Mouse (Mus musculus): Measurements from ENCODE around the gene Plscr3. TPM values are rescaled to one million over a fixed set of nuclear protein-coding genes. Genes with fewer than 3 reads are reported as not detected.

Plscr3 gene
- polyA plus RNA-seq, 1 experiment from 2014 or later, result 28.0 TPM

GRCm38 (mm10) chr11:69804972-69805909 lies 40.9 kb upstream of the Plscr3 start, which contains the start of gene Tmem102:
Gene Tmem102 (minus strand): TSS chr11:69805624.
- Histone ChIP-seq H3K4me2 (peak within 1 kb of the TSS; percentile 77), H3K4me3 (replicated peaks) (peak within 1 kb of the TSS; percentile 57), H3K27ac (no peak within 1 kb of the TSS), H3K9ac (0 out of 2 replicates have a peak within 1 kb of the TSS, but pooled peaks have one; percentile 54), H3K4me1 (replicated peaks) (peaks cover 55% of the 10 kb centered on the region), H3K36me3 (no peaks in the 10 kb centered on the region), H3K9me3 (replicated peaks) (no peaks in the 10 kb centered on the region), H3K27me3 (peaks cover 84% of the 10 kb centered on the region)
- DNase-seq, result no peak
- ATAC-seq (ENCODE audit: low read depth), result no peak
- WGBS (ENCODE audit: insufficient replicate concordance), result 20% methylated on average over 29 of the region's 29 CpGs

GRCm38 (mm10) chr11:69806378-69806777 lies 39.8 kb upstream of the Plscr3 start:
- H3K27me3 ChIP-seq, result peaks cover 82% of the 10 kb centered on the region
- peaks cover 44% of the 10 kb centered on the region for H3K4me1 ChIP-seq (replicated peaks)
- H3K4me2 ChIP-seq, result no peak overlapping the region
- no peaks in the 10 kb centered on the region for H3K36me3 ChIP-seq
- H3K27ac ChIP-seq, result no peak overlapping the region
- no peak for ATAC-seq (ENCODE audit: low read depth)
- DNase-seq, result no peak
- no peak overlapping the region for H3K4me3 ChIP-seq (replicated peaks)
- H3K9ac ChIP-seq, result no peak overlapping the region
- no peaks in the 10 kb centered on the region for H3K9me3 ChIP-seq (replicated peaks)
- WGBS (ENCODE audit: insufficient replicate concordance), result 77% methylated on average over 4 of the region's 4 CpGs

- Histone ChIP-seq H3K9ac (no peak overlapping the region), H3K4me3 (replicated peaks) (no peak overlapping the region), H3K4me1 (replicated peaks) (peaks cover 31% of the 10 kb centered on the region), H3K9me3 (replicated peaks) (no peaks in the 10 kb centered on the region), H3K36me3 (no peaks in the 10 kb centered on the region), H3K27me3 (peaks cover 77% of the 10 kb centered on the region), H3K27ac (no peak overlapping the region), H3K4me2 (no peak overlapping the region)
- WGBS (ENCODE audit: insufficient replicate concordance), result 72% methylated on average over 2 of the region's 2 CpGs
- DNase-seq (no peak), ATAC-seq (ENCODE audit: low read depth) (no peak)
Measured at GRCm38 (mm10) chr11:69807641-69808040, 38.5 kb upstream of the Plscr3 start.

- peaks cover 60% of the 10 kb centered on the region for H3K27me3 ChIP-seq
- no peaks in the 10 kb centered on the region for H3K9me3 ChIP-seq (replicated peaks)
- no peak overlapping the region for H3K9ac ChIP-seq
- no peak for DNase-seq
- H3K4me3 ChIP-seq (replicated peaks), result no peak overlapping the region
- no peak for ATAC-seq (ENCODE audit: low read depth)
- peaks cover 5% of the 10 kb centered on the region for H3K4me1 ChIP-seq (replicated peaks)
- no peak overlapping the region for H3K4me2 ChIP-seq
- H3K36me3 ChIP-seq, result no peaks in the 10 kb centered on the region
- no peak overlapping the region for H3K27ac ChIP-seq
Measured at GRCm38 (mm10) chr11:69810280-69810679, 35.9 kb upstream of the Plscr3 start.

- H3K4me1 ChIP-seq (replicated peaks), result no peaks in the 10 kb centered on the region
- H3K27me3 ChIP-seq, result peaks cover 36% of the 10 kb centered on the region
- ATAC-seq (ENCODE audit: low read depth), result no peak
- H3K4me3 ChIP-seq (replicated peaks), result no peak within 1 kb of the TSS
- no peak within 1 kb of the TSS for H3K9ac ChIP-seq
- no peak within 1 kb of the TSS for H3K27ac ChIP-seq
- no peaks in the 10 kb centered on the region; the same call in 1 of the 2 replicates for H3K9me3 ChIP-seq (replicated peaks)
- WGBS (ENCODE audit: insufficient replicate concordance), result 59% methylated on average over 10 of the region's 10 CpGs
- DNase-seq, result no peak
- no peaks in the 10 kb centered on the region for H3K36me3 ChIP-seq
- H3K4me2 ChIP-seq, result no peak within 1 kb of the TSS
Measured at GRCm38 (mm10) chr11:69815155-69815554, 31.0 kb upstream of the Plscr3 start, which contains the start of gene Gm39566. Gene Gm39566 (minus strand): TSS chr11:69815298.

GRCm38 (mm10) chr11:69816520-69816919 lies 29.7 kb upstream of the Plscr3 start:
- H3K9me3 ChIP-seq (replicated peaks), result no peaks in the 10 kb centered on the region; the same call in 1 of the 2 replicates
- H3K27ac ChIP-seq, result no peak overlapping the region
- H3K4me3 ChIP-seq (replicated peaks), result no peak overlapping the region
- H3K9ac ChIP-seq, result no peak overlapping the region
- no peaks in the 10 kb centered on the region for H3K4me1 ChIP-seq (replicated peaks)
- H3K4me2 ChIP-seq, result no peak overlapping the region
- no peaks in the 10 kb centered on the region for H3K36me3 ChIP-seq
- WGBS (ENCODE audit: insufficient replicate concordance), result 83% methylated on average over 12 of the region's 12 CpGs
- H3K27me3 ChIP-seq, result peaks cover 24% of the 10 kb centered on the region
- DNase-seq (no peak), ATAC-seq (ENCODE audit: low read depth) (no peak)

GRCm38 (mm10) chr11:69818365-69818764 lies 27.8 kb upstream of the Plscr3 start, which contains the start of gene Spem2:
Gene Spem2 (minus strand): TSS chr11:69818465.
- Histone ChIP-seq H3K27ac (no peak within 1 kb of the TSS), H3K9ac (no peak within 1 kb of the TSS), H3K4me1 (replicated peaks) (no peaks in the 10 kb centered on the region), H3K36me3 (no peaks in the 10 kb centered on the region), H3K4me2 (no peak within 1 kb of the TSS), H3K4me3 (replicated peaks) (no peak within 1 kb of the TSS), H3K9me3 (replicated peaks) (no peaks in the 10 kb centered on the region; the same call in 1 of the 2 replicates), H3K27me3 (peaks cover 15% of the 10 kb centered on the region)
- 62% methylated on average over 2 of the region's 2 CpGs for WGBS (ENCODE audit: insufficient replicate concordance)
- DNase-seq (no peak), ATAC-seq (ENCODE audit: low read depth) (no peak)

- no peak for ATAC-seq (ENCODE audit: low read depth)
- H3K4me2 ChIP-seq, result no peak overlapping the region
- DNase-seq, result no peak
- no peak overlapping the region for H3K27ac ChIP-seq
- peaks cover 20% of the 10 kb centered on the region for H3K27me3 ChIP-seq
- WGBS (ENCODE audit: insufficient replicate concordance), result 66% methylated on average over 8 of the region's 8 CpGs
- no peaks in the 10 kb centered on the region; the same call in 1 of the 2 replicates for H3K9me3 ChIP-seq (replicated peaks)
- no peaks in the 10 kb centered on the region for H3K36me3 ChIP-seq
- H3K4me1 ChIP-seq (replicated peaks), result no peaks in the 10 kb centered on the region
- no peak overlapping the region for H3K9ac ChIP-seq
- H3K4me3 ChIP-seq (replicated peaks), result no peak overlapping the region
Measured at GRCm38 (mm10) chr11:69818871-69819270, 27.3 kb upstream of the Plscr3 start.

GRCm38 (mm10) chr11:69822080-69822479 lies 24.1 kb upstream of the Plscr3 start, which contains the start of gene Spem1:
Gene Spem1 (minus strand): TSS chr11:69822180.
- Histone ChIP-seq H3K4me3 (replicated peaks) (no peak within 1 kb of the TSS), H3K9ac (no peak within 1 kb of the TSS), H3K9me3 (replicated peaks) (no peaks in the 10 kb centered on the region), H3K27ac (no peak within 1 kb of the TSS), H3K4me1 (replicated peaks) (no peaks in the 10 kb centered on the region), H3K36me3 (peaks cover 17% of the 10 kb centered on the region), H3K27me3 (peaks cover 15% of the 10 kb centered on the region), H3K4me2 (no peak within 1 kb of the TSS)
- ATAC-seq (ENCODE audit: low read depth) (no peak), DNase-seq (no peak)
- WGBS (ENCODE audit: insufficient replicate concordance), result 69% methylated on average over 3 of the region's 3 CpGs

GRCm38 (mm10) chr11:69823456-69823855 lies 22.7 kb upstream of the Plscr3 start:
- Histone ChIP-seq H3K27me3 (peaks cover 9% of the 10 kb centered on the region), H3K4me3 (replicated peaks) (no peak overlapping the region), H3K27ac (no peak overlapping the region), H3K9ac (no peak overlapping the region), H3K4me1 (replicated peaks) (no peaks in the 10 kb centered on the region), H3K36me3 (peaks cover 24% of the 10 kb centered on the region), H3K4me2 (no peak overlapping the region), H3K9me3 (replicated peaks) (no peaks in the 10 kb centered on the region)
- no peak for DNase-seq
- WGBS (ENCODE audit: insufficient replicate concordance), result 67% methylated on average over 2 of the region's 2 CpGs
- ATAC-seq (ENCODE audit: low read depth), result no peak

GRCm38 (mm10) chr11:69828832-69829231 lies 17.3 kb upstream of the Plscr3 start:
- Histone ChIP-seq H3K9ac (no peak overlapping the region), H3K36me3 (peaks cover 24% of the 10 kb centered on the region), H3K27me3 (peaks cover 23% of the 10 kb centered on the region), H3K9me3 (replicated peaks) (no peaks in the 10 kb centered on the region), H3K4me3 (replicated peaks) (no peak overlapping the region), H3K27ac (no peak overlapping the region), H3K4me2 (no peak overlapping the region), H3K4me1 (replicated peaks) (peaks cover 13% of the 10 kb centered on the region)
- WGBS (ENCODE audit: insufficient replicate concordance), result 76% methylated on average over 5 of the region's 5 CpGs
- no peak for DNase-seq
- 0 out of 2 replicates have a peak, but pooled peaks have one; percentile 24 for ATAC-seq (ENCODE audit: low read depth)
